Mouse (Mus musculus): ENCODE data around the gene Thap3.
A peak's percentile ranks its signal among the peaks of the same experiment; 100 is the strongest.

Thap3 gene

DNA sequence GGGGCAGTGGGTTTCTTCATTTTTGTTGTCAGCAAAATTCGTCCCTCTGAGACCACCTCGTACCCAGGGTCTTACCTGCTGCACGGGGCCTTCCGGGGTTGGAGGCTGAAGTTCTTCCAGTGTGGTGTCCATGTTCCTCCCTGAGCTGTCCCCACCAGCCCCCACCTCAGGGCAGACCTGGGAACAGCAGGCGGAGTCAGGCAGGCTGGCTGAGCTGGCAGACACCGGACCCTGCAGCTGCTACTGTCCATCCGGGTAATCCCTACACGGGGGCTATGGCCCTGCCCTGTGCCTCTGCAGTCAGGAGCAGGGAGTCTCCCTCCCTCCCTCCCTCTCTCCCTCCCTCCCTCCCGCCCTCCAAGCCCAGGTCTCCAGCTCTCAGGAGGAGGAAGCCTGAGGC lies 5.2 kb downstream of the Thap3 start:
- no peak for DNase-seq (ENCODE audit: low spot score)

DNA sequence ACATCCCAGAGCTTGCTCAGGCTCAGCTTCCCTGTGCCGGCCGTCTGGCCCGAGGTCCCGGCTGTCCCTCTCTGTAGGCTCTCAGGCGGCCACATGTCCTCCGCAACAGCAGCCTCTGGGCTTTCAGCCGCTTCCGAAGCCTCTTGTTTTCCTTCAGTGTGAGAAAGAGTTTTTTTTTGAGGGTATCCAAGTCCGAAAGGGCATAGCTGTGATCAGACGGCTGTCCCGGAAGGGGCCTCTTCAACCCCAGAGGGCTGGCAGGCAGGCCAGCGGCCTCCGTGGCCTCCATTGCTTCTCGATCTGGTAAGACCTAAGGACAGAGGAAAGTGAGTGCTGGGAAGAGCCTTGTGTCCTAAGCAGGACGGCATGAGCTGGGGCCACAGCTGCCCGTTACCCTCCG lies 5.8 kb downstream of the Thap3 start:
- no peak for DNase-seq (ENCODE audit: low spot score)

DNA sequence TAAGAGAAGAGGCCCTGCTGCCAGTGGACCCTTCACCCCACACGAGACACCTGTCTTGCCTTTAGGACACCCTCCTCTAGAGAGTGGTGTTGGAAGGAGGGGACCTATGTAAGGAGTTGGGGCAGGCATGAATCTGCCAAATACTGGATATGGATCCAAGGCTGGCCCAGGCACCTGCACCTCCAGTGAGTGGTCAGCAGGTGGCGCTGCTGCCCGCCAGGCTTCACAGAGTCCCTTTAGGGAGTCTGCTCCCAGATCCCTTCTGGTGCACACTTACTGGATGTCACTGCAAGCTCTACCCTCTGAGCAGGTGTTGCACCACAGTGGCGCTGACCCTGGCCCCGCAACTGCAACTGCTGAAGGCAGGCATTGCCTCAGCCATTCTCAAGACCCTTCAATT lies 7.4 kb downstream of the Thap3 start:
- peak; percentile 41 for DNase-seq (ENCODE audit: low spot score)

DNA sequence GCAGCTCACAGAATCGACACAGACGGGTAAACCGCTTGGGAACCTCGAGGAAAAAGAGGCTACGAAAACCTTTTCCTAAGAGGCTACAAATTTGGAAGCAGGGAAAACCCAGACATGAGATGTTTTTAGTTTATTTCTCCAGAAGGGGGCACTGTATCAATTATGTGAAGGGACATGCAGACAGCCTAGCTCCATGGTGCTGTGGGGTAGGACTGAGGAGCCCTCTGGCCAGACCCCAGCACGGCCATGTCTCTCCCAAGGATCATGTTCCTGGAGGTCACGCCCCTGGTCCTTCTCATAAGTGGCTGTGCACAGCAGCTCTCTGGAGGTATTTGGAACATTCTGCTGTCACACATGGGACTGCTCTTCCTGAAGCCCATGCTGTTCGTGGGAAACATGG lies 8.1 kb downstream of the Thap3 start:
- DNase-seq (ENCODE audit: low spot score) = no peak

DNA sequence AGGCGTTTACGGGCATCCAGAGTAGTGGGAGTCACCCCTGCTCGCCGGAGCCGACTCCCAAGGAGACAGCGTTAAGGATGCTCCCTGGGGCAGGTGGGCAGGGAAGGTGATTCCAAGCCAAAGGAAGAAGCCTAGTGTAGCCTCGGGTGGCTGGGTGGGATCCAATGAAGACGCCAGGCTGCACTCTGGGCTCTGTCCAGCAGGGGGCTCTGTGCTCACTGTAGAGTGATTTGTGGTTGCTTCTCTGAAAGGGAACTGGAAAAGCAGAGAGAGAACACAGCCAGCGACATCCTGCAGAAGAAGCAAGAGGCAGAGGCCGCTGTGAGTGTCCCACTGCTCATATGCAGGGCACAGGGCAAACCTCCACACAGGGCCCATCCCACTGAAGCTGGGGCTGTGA lies 11.0 kb downstream of the Thap3 start:
- DNase-seq (ENCODE audit: low spot score) = peak; percentile 49

DNA sequence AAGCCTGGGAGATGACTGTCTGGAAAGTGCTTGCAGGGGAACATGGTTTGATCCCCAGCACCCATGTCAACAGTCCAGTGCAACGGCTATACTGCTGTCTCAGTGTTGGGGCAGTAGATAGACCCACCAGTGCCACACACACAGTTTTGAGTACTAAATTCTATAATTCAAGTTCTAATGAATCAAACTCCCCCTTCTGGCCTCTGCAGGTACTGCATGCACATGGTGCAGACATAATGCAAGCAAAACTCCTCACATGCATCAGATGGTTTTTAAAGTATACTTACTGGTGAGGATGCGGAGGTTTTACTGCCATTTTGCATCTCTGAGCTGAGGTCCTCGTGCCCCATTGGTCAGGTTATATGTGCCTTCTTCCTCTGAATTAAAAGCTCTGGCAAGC lies 13.4 kb downstream of the Thap3 start:
- no peak for DNase-seq (ENCODE audit: low spot score)

DNA sequence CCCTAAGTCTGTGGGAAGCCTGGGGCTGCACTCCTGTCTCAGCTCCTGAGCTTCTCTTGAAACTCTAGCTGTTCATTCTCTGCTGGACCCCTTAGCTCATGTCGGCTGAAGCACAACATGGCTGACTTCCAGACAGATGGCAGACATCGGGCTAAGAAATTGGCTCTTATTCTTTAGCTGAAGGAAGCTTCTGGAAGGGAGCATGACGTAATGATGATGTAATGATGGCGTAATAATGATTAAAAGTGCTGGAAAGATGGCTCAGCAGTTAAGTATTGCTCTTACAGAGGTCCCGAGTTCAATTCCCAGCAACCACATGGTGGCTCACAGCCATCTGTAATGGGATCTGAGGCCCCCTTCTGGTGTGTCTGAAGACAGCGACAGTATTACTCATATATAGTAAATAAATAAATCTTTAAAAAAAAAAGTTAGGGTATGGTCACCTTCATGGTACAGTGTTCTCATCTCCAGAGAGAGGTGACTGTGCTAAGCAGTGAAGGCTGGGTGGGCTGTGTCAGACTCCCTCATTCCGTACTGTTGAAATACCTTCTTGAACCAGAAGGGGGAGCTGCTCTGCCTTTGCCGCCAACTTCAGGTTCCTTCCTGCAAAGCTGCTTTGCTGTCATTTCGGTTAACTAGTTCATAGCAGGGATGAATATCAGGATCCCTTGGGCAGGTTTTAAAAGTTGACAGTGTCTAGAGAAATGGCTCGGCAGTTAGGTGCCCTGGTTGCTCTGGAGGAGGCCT lies 16.4 kb downstream of the Thap3 start:
- DNase-seq (ENCODE audit: low spot score) = no peak

DNA sequence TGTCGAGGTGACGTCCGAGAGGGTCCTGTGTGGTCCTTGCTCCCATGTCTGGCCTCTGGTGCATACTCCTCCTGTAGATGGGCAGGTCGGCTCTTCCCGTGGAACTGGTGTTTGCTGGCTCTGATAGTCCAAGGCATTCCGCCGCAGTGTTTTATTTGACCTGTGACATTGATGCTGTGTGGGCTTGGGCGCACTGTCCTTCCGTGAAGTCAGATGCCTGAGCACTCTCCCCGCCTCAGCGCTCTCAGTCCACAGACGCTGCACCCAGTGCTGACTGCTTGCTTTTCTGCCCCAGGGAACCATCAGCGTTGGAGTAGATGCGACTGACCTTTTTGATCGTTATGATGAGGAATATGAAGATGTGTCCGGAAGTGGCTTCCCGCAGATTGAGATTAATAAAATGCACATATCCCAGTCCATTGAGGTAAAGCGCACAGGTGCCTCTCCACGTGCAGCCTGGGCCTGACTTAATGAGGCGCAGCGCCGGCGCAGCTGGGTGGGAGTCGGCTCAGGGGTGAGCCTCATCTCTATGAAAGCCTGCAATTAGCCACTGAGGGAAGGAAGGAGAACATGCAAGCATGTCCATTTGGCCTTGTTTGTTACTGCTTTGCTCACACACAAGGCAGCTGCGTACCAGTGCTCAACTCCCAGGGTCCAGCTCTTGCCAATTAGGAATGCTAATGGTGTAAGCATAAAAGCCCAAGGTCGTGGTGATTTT lies 20.4 kb downstream of the Thap3 start:
- DNase-seq (ENCODE audit: low spot score) = no peak

DNA sequence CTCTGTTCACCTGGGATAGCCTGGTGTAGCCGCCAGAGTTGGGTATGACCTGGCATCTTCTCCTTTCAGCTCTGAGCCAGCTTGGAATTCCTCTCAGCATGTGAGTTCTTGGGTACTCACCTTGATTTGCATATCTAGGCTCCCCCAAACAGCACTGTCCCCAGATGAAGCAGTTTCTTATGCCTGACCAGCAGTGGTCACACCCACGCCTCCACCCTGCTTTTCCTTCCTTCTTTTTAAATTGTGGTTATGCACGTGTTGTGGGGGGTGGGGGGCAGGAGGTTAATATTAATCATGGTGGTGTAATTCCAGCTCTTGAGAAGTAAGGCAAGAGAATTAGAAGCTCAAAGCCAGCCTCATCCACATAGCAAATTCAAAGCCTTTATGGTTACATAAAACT lies 26.0 kb downstream of the Thap3 start:
- no peak for DNase-seq (ENCODE audit: low spot score)

DNA sequence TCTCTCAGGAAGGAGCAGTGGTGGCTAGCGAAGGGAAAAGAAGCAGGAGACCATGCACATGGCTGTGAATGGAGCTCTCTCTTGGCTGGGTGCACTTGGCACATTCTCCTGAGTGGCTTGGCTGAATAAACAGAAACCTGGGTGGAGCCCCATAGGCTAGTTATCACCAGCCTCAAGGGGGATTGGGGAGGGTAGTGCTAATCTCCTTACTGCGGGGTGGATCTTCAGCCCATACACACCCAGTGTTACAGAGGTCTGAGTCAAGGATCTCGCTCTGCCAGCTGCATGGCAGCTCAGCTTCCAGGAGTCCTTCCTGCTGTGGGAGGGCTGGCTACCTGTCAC lies 28.3 kb downstream of the Thap3 start:
- no peak for DNase-seq (ENCODE audit: low spot score)

DNA sequence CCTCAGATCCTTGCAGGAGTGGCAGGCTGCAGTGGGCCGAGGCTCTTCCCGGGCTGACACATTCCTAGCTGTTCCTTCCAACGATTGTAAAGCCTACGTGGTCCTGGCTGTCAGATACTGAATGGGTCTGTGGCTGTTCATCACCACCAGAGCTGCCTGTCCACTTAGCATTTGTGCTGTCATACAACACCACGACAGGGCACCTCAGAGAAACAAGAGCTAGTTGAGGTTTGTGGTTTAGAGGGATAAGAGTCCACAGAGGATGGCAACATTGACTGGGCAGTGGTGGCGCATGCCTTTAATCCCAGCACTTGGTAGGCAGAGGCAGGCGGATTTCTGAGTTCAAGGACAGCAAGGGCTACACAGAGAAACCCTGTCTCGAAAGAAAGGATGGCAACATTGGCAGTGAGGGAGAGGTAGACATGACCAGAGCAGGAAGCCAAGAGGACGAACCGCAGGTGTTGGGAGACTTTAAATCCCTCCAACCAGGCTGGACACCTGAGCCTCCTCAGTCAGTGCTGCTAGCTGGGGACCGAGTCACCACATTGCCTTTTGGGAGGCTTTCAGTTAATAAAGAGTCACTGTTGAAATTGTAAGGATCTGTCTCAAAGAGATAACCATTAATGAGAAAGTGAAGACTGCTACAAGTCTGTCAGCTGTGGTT lies 28.8 kb downstream of the Thap3 start:
- DNase-seq (ENCODE audit: low spot score) = no peak

DNA sequence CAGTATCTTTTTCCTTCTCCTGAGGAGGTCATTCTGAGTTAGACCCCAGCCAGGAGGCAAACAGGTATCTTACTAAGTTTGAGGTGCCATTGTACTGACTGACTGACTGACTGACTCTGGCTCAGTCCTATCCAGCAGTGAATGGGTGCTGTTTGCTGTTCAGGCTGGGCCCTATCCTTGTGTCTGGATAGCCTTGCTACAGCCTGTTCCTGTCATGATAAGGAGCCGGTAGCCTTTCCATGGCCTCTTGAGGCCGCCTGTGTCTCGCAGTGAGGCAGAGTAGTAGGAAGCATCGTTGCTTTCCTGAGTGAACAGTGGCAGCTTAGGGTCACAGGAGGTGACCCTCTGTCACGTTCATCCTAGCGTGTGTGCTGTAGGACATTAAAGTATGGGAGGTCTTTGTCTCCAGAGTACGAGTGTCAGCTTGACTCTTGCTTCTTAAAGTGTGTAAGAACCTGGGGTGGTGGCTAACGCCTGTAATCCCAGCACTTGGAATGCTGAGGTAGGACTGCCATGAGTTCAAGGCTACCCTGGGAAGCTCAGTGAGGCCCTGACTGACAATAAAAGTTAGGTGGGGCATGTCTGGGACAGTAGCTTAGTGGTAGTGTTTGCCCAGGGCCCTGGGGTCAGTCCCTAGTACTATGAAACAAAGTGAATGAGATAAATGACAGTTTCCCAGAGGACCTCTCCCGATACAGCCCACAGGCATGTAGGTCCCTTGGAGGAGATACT lies 31.0 kb downstream of the Thap3 start:
- DNase-seq (ENCODE audit: low spot score) = no peak

DNA sequence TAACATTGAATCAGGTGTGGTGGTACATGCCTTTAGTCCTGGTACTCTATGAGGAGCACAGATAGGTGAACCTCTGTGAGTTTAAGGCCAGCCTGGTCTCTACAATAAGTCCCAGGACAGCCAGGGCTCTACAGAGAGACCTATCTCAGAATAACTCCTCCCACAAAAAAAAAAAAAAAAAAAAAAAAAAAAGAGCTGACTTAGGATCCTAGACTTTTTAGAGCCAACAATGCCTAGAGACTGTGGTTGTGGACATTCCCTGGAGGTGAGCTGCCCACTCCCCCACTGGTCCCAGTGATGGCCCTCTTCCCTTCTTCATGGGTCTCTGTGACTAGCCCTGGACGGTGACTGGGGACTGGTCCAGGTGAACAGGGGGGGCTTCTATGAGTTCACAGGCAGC lies 33.0 kb downstream of the Thap3 start:
- DNase-seq (ENCODE audit: low spot score) = no peak

DNA sequence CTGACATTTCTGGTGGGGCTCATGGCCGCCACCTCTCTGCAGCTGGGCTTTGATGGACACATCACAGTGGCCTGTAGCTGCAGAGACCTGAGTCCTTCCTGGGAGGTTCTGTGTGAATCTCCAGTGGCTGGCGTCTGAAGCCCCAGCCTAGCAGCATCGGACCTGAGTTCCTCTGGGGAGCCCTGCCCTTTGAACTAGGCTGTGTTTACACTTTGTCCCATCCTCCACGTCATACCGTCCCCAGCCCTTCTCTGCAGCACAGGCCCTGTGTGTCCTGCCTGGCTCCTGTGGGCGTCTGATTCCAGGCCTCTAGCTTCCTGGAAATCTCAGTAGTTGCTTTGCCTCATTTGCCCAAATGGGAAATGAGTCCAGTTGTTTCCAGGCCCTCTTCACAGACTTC lies 35.6 kb downstream of the Thap3 start:
- no peak for DNase-seq (ENCODE audit: low spot score)

DNA sequence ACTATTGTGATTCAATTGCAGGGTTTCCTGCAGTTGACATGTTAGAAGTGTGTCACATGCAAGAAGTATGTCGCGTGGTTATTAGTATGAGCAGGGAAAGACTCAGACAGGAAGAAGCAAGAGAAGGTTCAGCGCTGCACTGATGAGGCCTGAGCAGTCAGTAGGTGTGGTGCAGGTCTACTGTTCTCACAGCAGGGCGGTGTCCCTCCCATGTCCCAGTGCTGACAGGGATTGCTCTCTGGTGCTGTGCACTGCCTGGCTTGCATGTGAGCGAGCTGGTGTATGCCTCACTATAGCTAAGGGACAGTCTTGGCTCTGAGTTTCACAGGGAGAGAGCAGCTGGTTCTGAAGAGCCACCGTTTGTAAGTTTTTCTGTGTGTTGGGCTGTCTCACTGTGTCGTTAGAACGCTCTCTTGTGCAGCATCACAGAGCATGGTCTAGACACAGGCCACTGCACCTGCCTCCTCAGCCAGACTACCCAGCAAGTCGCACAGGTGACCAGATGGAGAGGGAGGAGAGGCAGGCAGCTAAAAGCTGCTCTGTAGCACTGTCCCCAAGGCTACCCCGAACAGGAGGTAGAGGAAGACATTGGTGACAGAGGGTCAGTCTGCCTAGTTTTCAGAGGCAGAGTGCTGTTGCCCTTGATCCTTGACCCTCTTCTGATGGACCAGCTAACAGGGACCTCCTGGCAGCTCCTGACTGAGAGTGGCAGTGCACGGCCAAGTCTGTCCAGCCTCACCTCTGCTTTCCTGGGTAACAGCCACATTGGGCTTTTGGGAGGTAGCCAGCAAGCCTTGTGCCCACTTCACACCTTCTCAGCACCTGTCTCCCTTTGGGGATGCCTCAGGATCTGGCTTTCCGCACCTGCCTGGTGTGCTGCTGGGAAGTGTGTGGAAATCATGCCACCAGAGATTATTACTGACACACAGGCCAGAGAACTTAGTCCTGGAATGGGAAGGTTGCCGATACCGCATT lies 40.0 kb downstream of the Thap3 start:
- no peak for DNase-seq (ENCODE audit: low spot score)

DNA sequence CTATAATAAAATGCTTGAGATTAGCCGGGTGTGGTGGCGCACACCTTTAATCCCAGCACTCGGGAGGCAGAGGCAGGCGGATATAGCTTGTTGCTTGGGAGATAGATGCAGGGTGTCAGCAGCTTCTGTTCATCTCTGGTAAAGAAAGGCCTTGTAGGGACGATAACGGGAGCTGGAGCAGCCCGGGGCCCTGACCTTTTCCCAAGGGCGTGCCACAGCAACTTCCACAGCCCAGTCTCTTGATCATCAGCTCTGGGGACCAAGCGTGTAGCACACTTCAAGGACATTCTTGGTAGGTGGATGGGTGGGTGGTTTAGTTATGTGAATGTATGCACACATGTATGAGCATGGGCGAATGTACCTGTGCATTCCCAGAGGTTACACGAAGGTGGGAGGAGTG lies 42.6 kb downstream of the Thap3 start:
- DNase-seq (ENCODE audit: low spot score) = no peak

DNA sequence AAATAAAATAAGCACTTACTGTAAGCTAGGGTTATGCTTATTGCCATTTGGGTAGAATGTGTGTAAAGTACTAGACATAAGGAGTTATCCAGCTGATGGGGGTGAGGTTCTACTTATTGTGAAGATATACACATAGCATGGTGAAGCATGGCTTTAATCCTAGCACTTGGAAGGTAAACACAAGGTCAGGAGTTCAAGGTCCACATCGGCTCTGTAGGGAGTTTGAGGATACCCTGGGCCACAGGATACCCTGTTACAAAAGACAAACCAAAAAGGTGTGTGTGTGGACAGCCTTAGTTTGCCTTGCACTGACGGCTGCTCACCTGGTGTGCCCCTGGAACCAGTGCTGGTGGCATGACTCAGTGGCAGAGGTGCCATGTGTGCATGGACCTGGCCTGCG lies 50.7 kb downstream of the Thap3 start:
- no peak for DNase-seq (ENCODE audit: low spot score)

DNA sequence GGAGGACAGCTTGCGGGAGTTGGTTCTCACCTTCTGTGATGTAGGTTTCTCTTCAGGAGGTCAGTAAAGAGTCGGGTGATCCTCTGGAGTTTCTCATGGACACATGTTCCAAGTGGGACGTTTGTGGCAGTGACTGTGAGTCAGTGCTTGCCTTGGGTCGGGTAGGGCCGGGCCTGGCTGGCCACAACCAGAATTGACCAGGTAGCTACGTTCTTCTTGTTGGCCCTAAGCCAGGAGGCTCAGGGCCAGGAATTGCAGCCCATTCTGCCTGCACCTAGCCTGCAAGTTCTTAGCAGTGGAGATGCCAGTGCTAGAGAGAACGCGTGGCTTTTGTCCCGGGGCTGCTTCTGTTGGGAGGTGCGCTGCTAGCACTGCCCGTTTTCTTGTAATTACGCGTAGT lies 51.4 kb downstream of the Thap3 start:
- DNase-seq (ENCODE audit: low spot score) = no peak

DNA sequence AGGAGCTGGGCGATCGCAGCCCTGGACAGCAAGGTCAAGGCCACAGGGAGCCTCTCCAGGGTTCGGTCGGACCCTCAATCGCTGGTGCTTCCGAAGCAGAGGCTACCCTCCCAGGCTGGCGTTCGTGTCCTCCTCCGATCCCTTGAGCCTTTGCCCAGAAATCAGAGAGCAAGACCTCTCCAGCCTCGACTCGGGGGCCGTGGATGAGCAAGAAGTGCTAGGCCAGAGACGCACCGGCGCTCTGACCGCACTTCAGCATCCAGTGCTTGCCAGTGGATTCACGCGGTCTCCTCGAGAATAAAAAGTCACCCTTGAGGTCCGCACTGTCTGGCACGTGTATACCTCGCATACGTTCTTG lies 54.6 kb downstream of the Thap3 start:
- DNase-seq (ENCODE audit: low spot score) = no peak

DNA sequence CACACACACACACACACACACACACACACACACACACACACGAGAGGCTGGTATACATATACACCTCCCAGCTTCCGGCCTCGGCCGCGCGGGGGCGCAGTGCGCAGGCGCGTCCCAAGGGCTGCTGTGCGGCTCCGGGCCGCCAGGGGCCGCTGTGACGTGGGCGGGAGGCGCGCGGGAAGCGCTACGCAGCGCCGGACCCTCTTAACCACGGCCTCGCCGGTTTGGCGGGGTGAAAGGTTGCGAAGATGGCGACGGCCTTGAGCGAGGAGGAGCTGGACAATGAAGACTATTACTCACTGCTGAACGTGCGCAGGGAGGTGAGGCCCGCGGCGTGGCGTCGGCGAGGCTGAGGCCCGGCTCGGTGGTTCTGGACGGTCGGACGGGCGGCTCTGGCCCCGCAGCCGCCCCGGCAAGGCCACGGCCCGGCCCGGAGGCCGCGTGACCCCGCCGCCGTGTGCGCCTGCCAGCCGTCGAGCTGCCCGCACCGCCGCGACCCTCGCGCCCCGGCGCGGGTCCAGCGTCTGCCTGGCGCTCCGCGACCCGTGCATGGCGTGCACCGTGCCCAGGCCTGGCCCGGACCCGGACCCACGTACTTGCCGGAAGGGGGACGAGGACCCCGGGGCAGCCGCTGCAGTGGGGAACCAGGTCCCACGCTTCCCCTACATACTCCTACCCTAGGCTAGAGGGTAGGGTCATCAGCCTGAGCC lies 55.1 kb downstream of the Thap3 start, which contains the start of gene Dnajc11:
Gene Dnajc11, plus strand, starts transcription at position 187 of the 710 bp plus-strand sequence.
- DNase-seq (ENCODE audit: low spot score) = peak; percentile 57

Measured in urinary bladder, postnatal 10 days (tissue).